Mouse (Mus musculus): ENCODE results near the gene 1700025G04Rik. TPM values are rescaled to one million over a fixed set of nuclear protein-coding genes. Genes with fewer than 3 reads are reported as not detected.

Gene 1700025G04Rik
- total RNA-seq, 2 experiments from 2014 or later = 82.4 to 91.7 TPM

GRCm38 (mm10) chr1:151971581-151971980, 118.3 kb downstream of the 1700025G04Rik start:
- no peak for DNase-seq (ENCODE audit: low spot score in 2 of 2)

GRCm38 (mm10) chr1:151968126-151968525, 121.8 kb downstream of the 1700025G04Rik start:
- DNase-seq (ENCODE audit: low spot score in 2 of 2) = no peak

- no peak for DNase-seq (ENCODE audit: low spot score in 2 of 2)
These were observed 125.1 kb downstream of the 1700025G04Rik start for GRCm38 (mm10) chr1:151964811-151965210.

GRCm38 (mm10) chr1:151963248-151963647, 126.7 kb downstream of the 1700025G04Rik start:
- no peak for DNase-seq (ENCODE audit: low spot score in 2 of 2)

- DNase-seq (ENCODE audit: low spot score in 2 of 2) = no peak
These were observed 127.8 kb downstream of the 1700025G04Rik start for GRCm38 (mm10) chr1:151962078-151962477.

- DNase-seq (ENCODE audit: low spot score in 2 of 2) = no peak
These were observed 128.7 kb downstream of the 1700025G04Rik start for GRCm38 (mm10) chr1:151961204-151961603.

- no peak for DNase-seq (ENCODE audit: low spot score in 2 of 2)
These were observed 130.9 kb downstream of the 1700025G04Rik start for GRCm38 (mm10) chr1:151959010-151959409.

- no peak for DNase-seq (ENCODE audit: low spot score in 2 of 2)
These were observed 131.5 kb downstream of the 1700025G04Rik start for GRCm38 (mm10) chr1:151958442-151958841.

- no peak for DNase-seq (ENCODE audit: low spot score in 2 of 2)
These were observed 132.3 kb downstream of the 1700025G04Rik start for GRCm38 (mm10) chr1:151957669-151958068.

GRCm38 (mm10) chr1:151955866-151956265, 134.1 kb downstream of the 1700025G04Rik start:
- DNase-seq (ENCODE audit: low spot score in 2 of 2) = no peak

- peak; percentile 39 to 50 for DNase-seq (ENCODE audit: low spot score in 2 of 2)
These were observed 136.4 kb downstream of the 1700025G04Rik start for GRCm38 (mm10) chr1:151953563-151953962.

- no peak for DNase-seq (ENCODE audit: low spot score in 2 of 2)
These were observed 141.9 kb downstream of the 1700025G04Rik start for GRCm38 (mm10) chr1:151948065-151948464.

GRCm38 (mm10) chr1:151947571-151947970, 142.4 kb downstream of the 1700025G04Rik start:
- no peak for DNase-seq (ENCODE audit: low spot score in 2 of 2)

GRCm38 (mm10) chr1:151944457-151945223, 145.3 kb downstream of the 1700025G04Rik start:
- DNase-seq (ENCODE audit: low spot score in 2 of 2) = no peak

- no peak for DNase-seq (ENCODE audit: low spot score in 2 of 2)
These were observed 146.2 kb downstream of the 1700025G04Rik start for GRCm38 (mm10) chr1:151943681-151944237.

- DNase-seq (ENCODE audit: low spot score in 2 of 2) = no peak
These were observed 146.8 kb downstream of the 1700025G04Rik start for GRCm38 (mm10) chr1:151942972-151943654.

- DNase-seq (ENCODE audit: low spot score in 2 of 2) = no peak
These were observed 149.9 kb downstream of the 1700025G04Rik start for GRCm38 (mm10) chr1:151939987-151940386.

GRCm38 (mm10) chr1:151939510-151939909, 150.4 kb downstream of the 1700025G04Rik start:
- DNase-seq (ENCODE audit: low spot score in 2 of 2) = no peak

- no peak for DNase-seq (ENCODE audit: low spot score in 2 of 2)
These were observed 156.3 kb downstream of the 1700025G04Rik start for GRCm38 (mm10) chr1:151933605-151934004.

- no peak for DNase-seq (ENCODE audit: low spot score in 2 of 2)
These were observed 163.1 kb downstream of the 1700025G04Rik start for GRCm38 (mm10) chr1:151926826-151927225.

GRCm38 (mm10) chr1:151926141-151926540, 163.8 kb downstream of the 1700025G04Rik start:
- DNase-seq (ENCODE audit: low spot score in 2 of 2) = no peak

GRCm38 (mm10) chr1:151925738-151926137, 164.2 kb downstream of the 1700025G04Rik start:
- DNase-seq (ENCODE audit: low spot score in 2 of 2) = no peak

All from adrenal gland, postnatal 4 days (tissue).